Mouse (Mus musculus) gastrocnemius, postnatal 4 days (tissue): ENCODE measurements at regions not wholly inside any gene's neighbourhood (a gene's known extent, or its start where the extent isn't known, plus 50 kb on each side); places are given as distances from the start of the nearest gene placed in this dataset.
A peak's percentile ranks its signal among the peaks of the same experiment; 100 is the strongest.
"Not testable (repeated sequence)": the region's sequence is repeated elsewhere in the genome, so short reads cannot be mapped to it uniquely, and the experiment has no call there.

Experiments
- DNase-seq, 2 experiments: peaks; one replicate each; pipeline ENCODE4 v3.0.0; 2021 to 2022; ENCODE audit warnings: low spot score in 2 of 2, mixed read lengths in 2 of 2

- no peak for DNase-seq
Observed at GRCm38 (mm10) chr10:111354607-111355006, 56.1 kb downstream of the Bbs10 start.

- not testable (repeated sequence) for DNase-seq
Observed at GRCm38 (mm10) chr10:111358340-111358739, 59.9 kb downstream of the Bbs10 start.

GRCm38 (mm10) chr10:111361749-111362435, 63.4 kb downstream of the Bbs10 start:
- no peak for DNase-seq

DNA sequence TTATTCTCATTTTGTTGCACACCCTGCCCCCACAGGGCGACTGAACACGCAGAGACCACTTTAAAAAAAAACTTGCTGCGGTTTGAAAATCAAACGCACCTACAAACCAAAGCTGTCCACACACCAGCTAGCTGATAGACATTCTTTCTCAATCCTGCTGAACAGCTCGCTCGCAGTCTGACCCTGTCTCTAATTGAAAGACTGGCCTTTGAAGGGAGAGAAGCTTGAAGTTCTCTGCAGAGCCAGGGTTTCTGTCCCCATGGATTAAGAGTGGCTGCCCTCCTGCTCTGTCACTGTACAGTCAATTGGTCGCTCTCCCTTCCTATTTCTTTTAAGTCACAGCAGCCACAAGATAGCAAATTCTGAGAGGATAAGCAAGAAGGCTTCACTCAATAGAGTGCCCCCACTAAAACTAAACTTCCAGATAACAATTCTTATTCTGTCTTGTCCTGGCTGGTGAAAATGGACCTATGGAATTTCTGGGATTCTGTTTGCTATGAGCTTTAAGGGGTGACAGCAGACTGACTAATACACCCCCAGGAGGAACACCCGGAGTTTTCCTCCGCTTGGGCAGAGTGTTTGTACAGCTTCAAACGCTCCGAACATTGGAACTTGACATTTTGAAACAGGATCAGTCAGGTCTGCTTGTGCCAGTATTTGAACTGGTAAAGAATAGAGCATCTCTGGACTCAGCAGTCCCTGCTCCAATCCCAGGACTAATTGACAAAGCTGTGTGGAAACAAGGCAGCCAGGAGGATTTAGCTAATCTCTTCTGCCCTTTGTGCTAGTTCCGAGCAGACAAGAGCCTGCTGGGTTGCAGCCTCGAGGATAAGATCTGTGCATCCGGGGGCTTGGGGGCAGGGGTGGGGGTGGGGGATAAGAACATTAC, 65.5 kb downstream of the Bbs10 start:
- no peak for DNase-seq

DNA sequence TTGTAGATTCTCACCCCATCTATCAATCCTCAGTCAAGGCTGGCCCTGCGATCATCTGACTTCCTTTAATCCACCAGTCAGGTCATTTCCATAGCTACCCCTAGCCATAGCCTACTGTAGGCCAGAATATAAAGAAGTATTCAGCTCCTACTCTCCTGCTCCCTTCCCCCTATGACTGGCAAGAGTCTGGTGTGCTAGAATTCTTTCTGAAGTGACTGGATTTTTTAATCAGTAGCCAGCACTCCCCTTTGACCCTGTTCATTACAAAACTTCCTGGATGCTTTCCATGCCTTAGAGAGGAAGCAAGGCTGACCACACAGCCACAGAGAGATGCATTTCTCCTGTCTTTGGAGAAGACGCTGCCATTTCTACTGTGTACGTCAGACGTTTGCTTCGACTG, 66.5 kb downstream of the Bbs10 start:
- no peak for DNase-seq

- DNase-seq: not testable (repeated sequence)
Observed at GRCm38 (mm10) chr10:111369046-111369445, 70.6 kb downstream of the Bbs10 start.

DNA sequence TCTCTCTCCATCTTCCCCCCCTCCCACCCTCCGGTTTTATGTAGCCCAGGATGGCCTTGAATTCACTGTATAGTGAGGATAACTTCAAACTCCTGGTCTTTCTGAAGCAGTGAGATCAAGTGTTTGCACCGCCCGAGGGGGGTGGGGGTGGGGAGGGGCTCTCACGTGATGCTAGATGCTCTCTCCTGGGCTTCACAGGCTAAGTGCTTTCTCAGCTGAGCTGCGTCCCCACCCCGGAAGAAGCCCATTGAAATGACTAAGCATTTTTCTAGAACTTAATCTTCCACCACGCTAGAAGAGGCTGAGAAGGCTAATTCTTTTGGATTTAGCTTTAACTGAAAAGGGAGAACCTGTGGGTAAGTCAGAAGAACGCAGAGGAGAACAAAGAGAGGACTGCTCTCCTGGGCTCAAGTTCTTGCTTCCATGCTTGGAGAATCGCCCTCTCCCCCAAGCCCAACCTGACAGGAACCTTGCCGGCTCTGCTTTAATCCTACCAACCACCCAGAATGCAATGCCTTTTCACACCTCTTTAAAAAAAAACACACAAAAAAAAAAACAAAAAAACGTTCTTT, 79.7 kb downstream of the Bbs10 start:
- no peak for DNase-seq

- DNase-seq: no peak
Observed at GRCm38 (mm10) chr10:111381689-111382088, 83.2 kb downstream of the Bbs10 start.

- DNase-seq: no peak
Observed at GRCm38 (mm10) chr10:111382206-111382930, 83.9 kb downstream of the Bbs10 start.

DNA sequence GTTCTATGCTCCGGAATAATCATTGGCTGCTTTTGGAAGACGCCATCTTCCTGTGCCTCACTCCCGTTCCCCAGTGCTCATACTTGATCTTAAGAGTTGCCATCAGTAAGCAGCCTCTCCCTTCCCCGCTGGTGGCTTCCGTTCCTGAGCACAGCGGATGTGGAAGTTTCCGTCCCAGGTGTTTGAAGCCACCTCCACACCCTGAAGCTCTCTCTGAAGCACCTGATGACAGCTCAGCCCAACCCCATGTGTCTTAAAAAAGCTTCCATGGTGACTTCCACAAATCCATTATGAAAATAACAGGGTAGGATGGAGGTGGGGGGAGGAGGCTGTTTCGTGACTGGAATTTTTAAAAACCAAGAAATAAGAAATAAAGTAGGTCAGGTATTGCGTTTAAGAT, 87.1 kb downstream of the Bbs10 start:
- DNase-seq: no peak

GRCm38 (mm10) chr10:111387869-111388538, 85.0 kb upstream of the Nap1l1 start:
- no peak for DNase-seq

GRCm38 (mm10) chr10:111388545-111389320, 84.3 kb upstream of the Nap1l1 start:
- DNase-seq: no peak

GRCm38 (mm10) chr10:111389890-111390289, 83.1 kb upstream of the Nap1l1 start:
- DNase-seq: peak; percentile 70 to 77

- no peak for DNase-seq
Observed at GRCm38 (mm10) chr10:111394421-111394820, 78.6 kb upstream of the Nap1l1 start.

DNA sequence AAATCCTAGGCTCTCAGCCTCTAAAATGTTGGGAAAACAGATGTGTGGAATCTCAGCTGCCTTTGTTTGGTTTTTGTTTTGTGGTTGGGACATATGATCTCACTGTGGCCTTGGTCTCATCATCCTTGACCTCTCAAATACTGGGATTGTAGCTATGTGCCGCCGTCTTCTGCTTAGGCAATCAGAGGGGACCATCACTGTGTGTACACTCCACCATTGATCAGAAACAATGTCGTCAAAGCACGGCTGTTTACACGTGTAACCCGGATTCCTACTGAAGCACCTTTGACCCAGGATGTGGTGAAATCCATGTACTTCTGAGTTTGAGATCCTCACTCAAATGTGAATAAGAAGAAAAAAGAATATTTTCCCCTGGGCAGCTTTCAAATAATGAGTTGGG, 68.0 kb upstream of the Nap1l1 start:
- no peak for DNase-seq

GRCm38 (mm10) chr10:111408887-111409286, 64.1 kb upstream of the Nap1l1 start:
- no peak for DNase-seq

DNA sequence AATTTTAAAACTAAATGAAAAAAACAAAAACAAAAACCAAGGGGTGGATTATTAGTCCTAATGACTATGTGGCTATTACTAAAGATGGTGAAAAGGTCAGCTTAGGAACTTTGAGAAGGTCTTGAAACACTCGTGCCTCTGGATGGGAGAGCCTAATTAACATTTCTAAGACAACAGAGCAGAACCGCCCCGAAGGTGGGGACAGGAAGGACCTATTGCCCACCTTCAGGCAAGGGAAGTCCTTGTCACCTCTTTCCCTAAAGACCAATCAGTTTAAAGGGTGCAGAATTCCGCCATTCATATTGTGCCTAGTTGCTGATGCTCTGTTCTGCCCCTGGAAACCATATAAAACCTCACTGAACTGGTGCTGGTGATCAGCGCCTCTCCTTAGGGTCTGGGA, 63.5 kb upstream of the Nap1l1 start:
- no peak for DNase-seq

GRCm38 (mm10) chr10:111410121-111410520, 62.9 kb upstream of the Nap1l1 start:
- DNase-seq: no peak

- no peak for DNase-seq
Observed at GRCm38 (mm10) chr10:111411533-111411932, 61.5 kb upstream of the Nap1l1 start.

DNA sequence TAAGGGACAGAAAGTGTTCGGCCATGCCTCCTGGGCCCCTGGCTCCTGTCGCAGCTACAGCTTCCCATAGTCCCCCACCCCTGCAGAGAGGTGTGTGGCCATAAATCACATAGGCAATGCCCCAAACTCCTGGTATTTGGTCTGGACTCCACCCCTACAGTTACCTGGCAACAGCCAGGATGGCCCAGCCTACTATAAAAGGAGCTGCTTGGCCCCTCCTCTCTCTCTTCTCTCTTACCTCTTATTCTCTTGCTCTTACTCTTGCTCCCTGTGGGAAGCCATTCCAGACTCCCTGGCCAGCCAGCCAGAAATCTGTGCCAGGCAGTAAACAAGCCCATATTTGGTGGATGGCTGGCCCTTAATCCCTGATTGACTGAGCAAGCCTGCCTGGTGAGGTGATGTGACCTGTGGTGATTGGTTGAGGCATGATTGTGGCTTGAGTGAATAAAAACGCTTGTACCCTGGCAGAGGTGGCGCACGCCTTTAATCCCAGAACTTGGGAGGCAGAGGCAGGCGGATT, 56.4 kb upstream of the Nap1l1 start:
- DNase-seq: no peak
